Mouse (Mus musculus): ENCODE measurements at regions not wholly inside any gene's neighbourhood (a gene's known extent, or its start where the extent isn't known, plus 50 kb on each side); places are given as distances from the start of the nearest gene placed in this dataset.

- 10% methylated on average over 9 of the region's 9 CpGs for WGBS
- no peaks in the 10 kb centered on the region for H3K36me3 ChIP-seq (ENCODE audit: control insufficient read depth, insufficient read depth, low read length)
- no peak overlapping the region for H3K27ac ChIP-seq (replicated peaks; ENCODE audit: low read depth, low read length)
- no peaks in the 10 kb centered on the region for H3K27me3 ChIP-seq (ENCODE audit: control insufficient read depth, insufficient read depth, low read length)
- no peak overlapping the region for H3K4me2 ChIP-seq (replicated peaks; ENCODE audit: low read depth, low read length, severe bottlenecking)
- no peaks in the 10 kb centered on the region for H3K4me1 ChIP-seq (ENCODE audit: control insufficient read depth, insufficient read depth, low read length)
- no peak overlapping the region for H3K9ac ChIP-seq (ENCODE audit: low read depth, low read length, severe bottlenecking)
- H3K4me3 ChIP-seq (replicated peaks; ENCODE audit: low read length): no peak overlapping the region
- ATAC-seq (ENCODE audit: low FRiP score, low read depth) (no peak), DNase-seq (ENCODE audit: low spot score) (no peak)
- H3K9me3 ChIP-seq (ENCODE audit: control insufficient read depth, low read length): no peaks in the 10 kb centered on the region
- no peak for TF ChIP-seq POLR2A (IDR thresholded peaks at IDR 0.05; ENCODE audit: borderline replicate concordance, extremely low read depth, insufficient read depth, insufficient read length)
Measured at GRCm38 (mm10) chr11:55946629-55947240, 94.1 kb downstream of the Nmur2 start.

- TF ChIP-seq POLR2A (IDR thresholded peaks at IDR 0.05; ENCODE audit: borderline replicate concordance, extremely low read depth, insufficient read depth, insufficient read length): no peak
- Histone ChIP-seq H3K4me3 (replicated peaks; ENCODE audit: low read length) (no peak overlapping the region), H3K4me1 (ENCODE audit: control insufficient read depth, insufficient read depth, low read length) (no peaks in the 10 kb centered on the region), H3K4me2 (replicated peaks; ENCODE audit: low read depth, low read length, severe bottlenecking) (no peak overlapping the region), H3K36me3 (ENCODE audit: control insufficient read depth, insufficient read depth, low read length) (no peaks in the 10 kb centered on the region), H3K27ac (replicated peaks; ENCODE audit: low read depth, low read length) (no peak overlapping the region), H3K9ac (ENCODE audit: low read depth, low read length, severe bottlenecking) (no peak overlapping the region), H3K9me3 (ENCODE audit: control insufficient read depth, low read length) (no peaks in the 10 kb centered on the region), H3K27me3 (ENCODE audit: control insufficient read depth, insufficient read depth, low read length) (no peaks in the 10 kb centered on the region)
- DNase-seq (ENCODE audit: low spot score) (no peak), ATAC-seq (ENCODE audit: low FRiP score, low read depth) (no peak)
- WGBS: 70% methylated on average over 3 of the region's 3 CpGs
Measured at GRCm38 (mm10) chr11:55946028-55946427, 94.8 kb downstream of the Nmur2 start.

GRCm38 (mm10) chr11:55939983-55940382, 100.8 kb downstream of the Nmur2 start:
- Histone ChIP-seq H3K27ac (replicated peaks; ENCODE audit: low read depth, low read length) (no peak overlapping the region), H3K9me3 (ENCODE audit: control insufficient read depth, low read length) (no peaks in the 10 kb centered on the region), H3K9ac (ENCODE audit: low read depth, low read length, severe bottlenecking) (no peak overlapping the region), H3K36me3 (ENCODE audit: control insufficient read depth, insufficient read depth, low read length) (no peaks in the 10 kb centered on the region), H3K4me3 (replicated peaks; ENCODE audit: low read length) (no peak overlapping the region), H3K27me3 (ENCODE audit: control insufficient read depth, insufficient read depth, low read length) (no peaks in the 10 kb centered on the region), H3K4me1 (ENCODE audit: control insufficient read depth, insufficient read depth, low read length) (no peaks in the 10 kb centered on the region), H3K4me2 (replicated peaks; ENCODE audit: low read depth, low read length, severe bottlenecking) (no peak overlapping the region)
- no peak for DNase-seq (ENCODE audit: low spot score)
- TF ChIP-seq POLR2A (IDR thresholded peaks at IDR 0.05; ENCODE audit: borderline replicate concordance, extremely low read depth, insufficient read depth, insufficient read length): no peak
- ATAC-seq (ENCODE audit: low FRiP score, low read depth): no peak
- 85% methylated on average over 2 of the region's 2 CpGs for WGBS

GRCm38 (mm10) chr11:55926366-55926765, 114.4 kb downstream of the Nmur2 start:
- 89% methylated on average over 5 of the region's 5 CpGs for WGBS
- no peaks in the 10 kb centered on the region for H3K27me3 ChIP-seq (ENCODE audit: control insufficient read depth, insufficient read depth, low read length)
- ATAC-seq (ENCODE audit: low FRiP score, low read depth): no peak
- no peak for TF ChIP-seq POLR2A (IDR thresholded peaks at IDR 0.05; ENCODE audit: borderline replicate concordance, extremely low read depth, insufficient read depth, insufficient read length)
- no peak for DNase-seq (ENCODE audit: low spot score)
- no peaks in the 10 kb centered on the region for H3K36me3 ChIP-seq (ENCODE audit: control insufficient read depth, insufficient read depth, low read length)
- H3K9me3 ChIP-seq (ENCODE audit: control insufficient read depth, low read length): no peaks in the 10 kb centered on the region
- H3K4me3 ChIP-seq (replicated peaks; ENCODE audit: low read length): no peak overlapping the region
- no peak overlapping the region for H3K4me2 ChIP-seq (replicated peaks; ENCODE audit: low read depth, low read length, severe bottlenecking)
- H3K27ac ChIP-seq (replicated peaks; ENCODE audit: low read depth, low read length): no peak overlapping the region
- no peak overlapping the region for H3K9ac ChIP-seq (ENCODE audit: low read depth, low read length, severe bottlenecking)
- no peaks in the 10 kb centered on the region for H3K4me1 ChIP-seq (ENCODE audit: control insufficient read depth, insufficient read depth, low read length)

GRCm38 (mm10) chr11:55919066-55919465, 121.7 kb downstream of the Nmur2 start:
- no peak overlapping the region for H3K4me2 ChIP-seq (replicated peaks; ENCODE audit: low read depth, low read length, severe bottlenecking)
- H3K4me1 ChIP-seq (ENCODE audit: control insufficient read depth, insufficient read depth, low read length): no peaks in the 10 kb centered on the region
- no peak overlapping the region for H3K9ac ChIP-seq (ENCODE audit: low read depth, low read length, severe bottlenecking)
- H3K27ac ChIP-seq (replicated peaks; ENCODE audit: low read depth, low read length): no peak overlapping the region
- ATAC-seq (ENCODE audit: low FRiP score, low read depth) (no peak), DNase-seq (ENCODE audit: low spot score) (no peak)
- no peaks in the 10 kb centered on the region for H3K27me3 ChIP-seq (ENCODE audit: control insufficient read depth, insufficient read depth, low read length)
- H3K36me3 ChIP-seq (ENCODE audit: control insufficient read depth, insufficient read depth, low read length): no peaks in the 10 kb centered on the region
- TF ChIP-seq POLR2A (IDR thresholded peaks at IDR 0.05; ENCODE audit: borderline replicate concordance, extremely low read depth, insufficient read depth, insufficient read length): no peak
- 64% methylated on average over 3 of the region's 3 CpGs for WGBS
- H3K9me3 ChIP-seq (ENCODE audit: control insufficient read depth, low read length): no peaks in the 10 kb centered on the region
- no peak overlapping the region for H3K4me3 ChIP-seq (replicated peaks; ENCODE audit: low read length)

- Histone ChIP-seq H3K4me3 (replicated peaks; ENCODE audit: low read length) (no peak overlapping the region), H3K4me2 (replicated peaks; ENCODE audit: low read depth, low read length, severe bottlenecking) (no peak overlapping the region), H3K9ac (ENCODE audit: low read depth, low read length, severe bottlenecking) (no peak overlapping the region), H3K9me3 (ENCODE audit: control insufficient read depth, low read length) (no peaks in the 10 kb centered on the region), H3K27ac (replicated peaks; ENCODE audit: low read depth, low read length) (no peak overlapping the region), H3K27me3 (ENCODE audit: control insufficient read depth, insufficient read depth, low read length) (no peaks in the 10 kb centered on the region), H3K4me1 (ENCODE audit: control insufficient read depth, insufficient read depth, low read length) (no peaks in the 10 kb centered on the region), H3K36me3 (ENCODE audit: control insufficient read depth, insufficient read depth, low read length) (no peaks in the 10 kb centered on the region)
- ATAC-seq (ENCODE audit: low FRiP score, low read depth) (no peak), DNase-seq (ENCODE audit: low spot score) (no peak)
- TF ChIP-seq POLR2A (IDR thresholded peaks at IDR 0.05; ENCODE audit: borderline replicate concordance, extremely low read depth, insufficient read depth, insufficient read length): no peak
- 85% methylated on average over 5 of the region's 5 CpGs for WGBS
Measured at GRCm38 (mm10) chr11:55918411-55918810, 122.4 kb downstream of the Nmur2 start.

Data from limb, embryonic 14.5 days (tissue).